Mouse (Mus musculus) heart, adult 2 months (tissue): ENCODE data around the gene Dcaf8.

Experiments
- CTCF ChIP-seq: fragments of 200-600 bp; IDR thresholded peaks from 2 replicates; pipeline ENCODE4 v1.8.1; 2022; ENCODE audit warnings: antibody characterized with exemption, mild to moderate bottlenecking, moderate library complexity
- POLR2A ChIP-seq: fragments of 200-500 bp; IDR thresholded peaks from 2 replicates; pipeline ENCODE4 v1.6.1; 2011; ENCODE audit warnings: mild to moderate bottlenecking, low read depth, low read length, control low read depth; ENCODE audit not compliant: insufficient read depth

DNA sequence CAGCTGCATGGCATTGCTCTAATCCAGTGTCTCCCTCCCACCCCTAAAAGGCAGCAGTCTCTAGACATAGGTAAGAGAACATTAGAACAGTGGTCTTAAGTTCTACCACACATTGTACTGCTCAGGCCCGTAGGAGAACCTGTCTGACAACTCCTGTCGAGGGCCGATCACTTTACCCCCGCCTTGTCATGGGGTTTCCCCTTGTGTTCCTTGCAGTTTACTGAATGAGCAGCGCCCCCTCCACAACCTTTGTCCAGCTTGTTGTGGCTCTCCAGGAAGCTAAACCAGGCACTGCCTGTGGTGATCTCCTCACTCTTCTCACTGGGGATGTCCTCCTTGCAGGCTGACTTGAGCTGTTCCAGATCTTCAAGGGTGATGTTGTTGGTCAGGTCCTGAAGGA is 52.3 kb downstream of the Dcaf8 start:
- no peak for TF ChIP-seq CTCF
- TF ChIP-seq POLR2A: no peak
